Mouse (Mus musculus): ENCODE measurements around the gene Dmac2.

DNA sequence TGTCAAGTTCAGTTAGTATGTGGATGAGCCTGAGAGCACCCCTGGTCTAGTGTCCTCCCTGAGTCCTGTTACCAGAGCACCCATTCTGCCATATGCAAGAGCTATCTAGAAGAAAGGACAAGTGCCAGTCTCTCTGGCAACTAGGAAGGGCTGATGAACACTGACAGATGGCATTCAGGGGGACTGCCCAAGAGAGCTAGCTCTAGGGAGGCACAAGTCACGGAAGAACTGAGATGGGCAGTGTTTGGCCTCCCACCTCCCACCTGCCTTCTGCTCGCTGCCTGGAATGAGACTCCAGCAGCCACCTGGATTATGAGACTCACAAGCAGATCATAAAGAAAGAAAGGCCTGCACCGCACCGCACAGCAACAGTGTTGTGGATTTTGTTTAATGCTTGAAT, 20.5 kb downstream of the Dmac2 start:
- no peak for TF ChIP-seq CTCF (IDR thresholded peaks at IDR 0.05; ENCODE audit: borderline replicate concordance, insufficient read depth, low read length)
- TF ChIP-seq POLR2A (IDR thresholded peaks at IDR 0.05; ENCODE audit: low read depth, low read length): no peak
